Mouse (Mus musculus): ENCODE measurements around the gene Syf2.
"Not testable (repeated sequence)": the region's sequence is repeated elsewhere in the genome, so short reads cannot be mapped to it uniquely, and the experiment has no call there.

Gene Syf2

GRCm38 (mm10) chr4:134930684-134931481 is at the start of gene Syf2:
Syf2 (plus strand) TSS chr4:134930898.
- peak; percentile 89 for DNase-seq (ENCODE audit: low read depth, low spot score)

GRCm38 (mm10) chr4:134883266-134883665 is 47.4 kb upstream of the Syf2 start:
- DNase-seq (ENCODE audit: low read depth, low spot score): no peak

GRCm38 (mm10) chr4:134883808-134884207 is 46.9 kb upstream of the Syf2 start:
- DNase-seq (ENCODE audit: low read depth, low spot score): no peak

- DNase-seq (ENCODE audit: low read depth, low spot score): no peak
Measured at GRCm38 (mm10) chr4:134884364-134884763, 46.3 kb upstream of the Syf2 start.

GRCm38 (mm10) chr4:134892096-134892495 is 38.6 kb upstream of the Syf2 start:
- DNase-seq (ENCODE audit: low read depth, low spot score): no peak

GRCm38 (mm10) chr4:134897256-134897655 is 33.4 kb upstream of the Syf2 start:
- no peak for DNase-seq (ENCODE audit: low read depth, low spot score)

GRCm38 (mm10) chr4:134901126-134901525 is 29.6 kb upstream of the Syf2 start:
- no peak for DNase-seq (ENCODE audit: low read depth, low spot score)

- no peak for DNase-seq (ENCODE audit: low read depth, low spot score)
Measured at GRCm38 (mm10) chr4:134903046-134903445, 27.7 kb upstream of the Syf2 start.

GRCm38 (mm10) chr4:134911406-134911805 is 19.3 kb upstream of the Syf2 start:
- DNase-seq (ENCODE audit: low read depth, low spot score): not testable (repeated sequence)

GRCm38 (mm10) chr4:134913413-134913812 is 17.3 kb upstream of the Syf2 start:
- no peak for DNase-seq (ENCODE audit: low read depth, low spot score)

- no peak for DNase-seq (ENCODE audit: low read depth, low spot score)
Measured at GRCm38 (mm10) chr4:134914122-134914863, 16.4 kb upstream of the Syf2 start.

- DNase-seq (ENCODE audit: low read depth, low spot score): peak; percentile 79
Measured at GRCm38 (mm10) chr4:134914864-134915209, 15.9 kb upstream of the Syf2 start, which contains the start of gene Tmem50a. Tmem50a (minus strand) TSS chr4:134915024.

GRCm38 (mm10) chr4:134915223-134916050 is 15.3 kb upstream of the Syf2 start:
- no peak for DNase-seq (ENCODE audit: low read depth, low spot score)

- no peak for DNase-seq (ENCODE audit: low read depth, low spot score)
Measured at GRCm38 (mm10) chr4:134917194-134917593, 13.5 kb upstream of the Syf2 start.

GRCm38 (mm10) chr4:134918381-134918780 is 12.3 kb upstream of the Syf2 start:
- DNase-seq (ENCODE audit: low read depth, low spot score): no peak

- no peak for DNase-seq (ENCODE audit: low read depth, low spot score)
Measured at GRCm38 (mm10) chr4:134919733-134920540, 10.8 kb upstream of the Syf2 start.

GRCm38 (mm10) chr4:134920631-134921030 is 10.1 kb upstream of the Syf2 start:
- no peak for DNase-seq (ENCODE audit: low read depth, low spot score)

- no peak for DNase-seq (ENCODE audit: low read depth, low spot score)
Measured at GRCm38 (mm10) chr4:134921703-134922102, 9.0 kb upstream of the Syf2 start.

GRCm38 (mm10) chr4:134922111-134922924 is 8.4 kb upstream of the Syf2 start:
- no peak for DNase-seq (ENCODE audit: low read depth, low spot score)

GRCm38 (mm10) chr4:134922925-134923244 is 7.8 kb upstream of the Syf2 start:
- no peak for DNase-seq (ENCODE audit: low read depth, low spot score)
